Mouse (Mus musculus) myocyte (in vitro differentiated cells): Measurements from ENCODE around the gene Rbm17.

Experiments
- CEBPB ChIP-seq: IDR thresholded peaks from 2 replicates; pipeline ENCODE4 v1.6.1; 2011; ENCODE audit warnings: mild to moderate bottlenecking, moderate library complexity; ENCODE audit not compliant: poor library complexity, insufficient read depth, severe bottlenecking
- E2F4 ChIP-seq: IDR thresholded peaks from one replicate; pipeline ENCODE4 v1.6.1; 2011; ENCODE audit warnings: mild to moderate bottlenecking, control low read depth, moderate library complexity; ENCODE audit not compliant: insufficient read depth
- MAX ChIP-seq: IDR thresholded peaks from one replicate; pipeline ENCODE4 v1.6.1; 2011; ENCODE audit warnings: low read depth, mild to moderate bottlenecking, control low read depth
- MYOD1 ChIP-seq, 3 experiments: IDR thresholded peaks; one replicate each; pipeline ENCODE4 v1.6.1; 2011; ENCODE audit warnings: control low read depth in 2 of 3, low read depth in 2 of 3, mild to moderate bottlenecking in 2 of 3, moderate library complexity in 1 of 3; ENCODE audit not compliant: insufficient read length in 2 of 3, control insufficient read depth in 1 of 3
- MYOG ChIP-seq, 3 experiments: IDR thresholded peaks; one replicate each; pipeline ENCODE4 v1.6.1; 2011; ENCODE audit warnings: control low read depth in 2 of 3, low read depth in 2 of 3, mild to moderate bottlenecking in 2 of 3; ENCODE audit not compliant: insufficient read length in 2 of 3, control insufficient read depth in 1 of 3, insufficient read depth in 1 of 3
- POLR2A ChIP-seq: IDR thresholded peaks from one replicate; pipeline ENCODE4 v1.6.1; 2011; ENCODE audit warnings: low read depth, mild to moderate bottlenecking, control low read depth, moderate library complexity; ENCODE audit not compliant: insufficient read length
- POLR2AphosphoS2 ChIP-seq: IDR thresholded peaks from one replicate; pipeline ENCODE4 v1.6.1; 2011; ENCODE audit warnings: low read depth, control low read depth; ENCODE audit not compliant: insufficient read length
- REST ChIP-seq: IDR thresholded peaks from one replicate; pipeline ENCODE4 v1.6.1; 2011; ENCODE audit warnings: mild to moderate bottlenecking, control low read depth, moderate library complexity; ENCODE audit not compliant: insufficient read depth, insufficient read length
- SRF ChIP-seq: IDR thresholded peaks from one replicate; pipeline ENCODE4 v1.6.1; 2011; ENCODE audit warnings: low read depth; ENCODE audit not compliant: control insufficient read depth, insufficient read length
- TCF12 ChIP-seq: IDR thresholded peaks from one replicate; pipeline ENCODE4 v1.6.1; 2011; ENCODE audit warnings: mild to moderate bottlenecking, control low read depth; ENCODE audit not compliant: poor library complexity, insufficient read depth, severe bottlenecking
- TCF3 ChIP-seq: IDR thresholded peaks from one replicate; pipeline ENCODE4 v1.6.1; 2011; ENCODE audit warnings: low read depth, control low read depth; ENCODE audit not compliant: insufficient read length
- USF1 ChIP-seq: IDR thresholded peaks from one replicate; pipeline ENCODE4 v1.6.1; 2011; ENCODE audit warnings: low read depth, mild to moderate bottlenecking, control low read depth, moderate library complexity

DNA sequence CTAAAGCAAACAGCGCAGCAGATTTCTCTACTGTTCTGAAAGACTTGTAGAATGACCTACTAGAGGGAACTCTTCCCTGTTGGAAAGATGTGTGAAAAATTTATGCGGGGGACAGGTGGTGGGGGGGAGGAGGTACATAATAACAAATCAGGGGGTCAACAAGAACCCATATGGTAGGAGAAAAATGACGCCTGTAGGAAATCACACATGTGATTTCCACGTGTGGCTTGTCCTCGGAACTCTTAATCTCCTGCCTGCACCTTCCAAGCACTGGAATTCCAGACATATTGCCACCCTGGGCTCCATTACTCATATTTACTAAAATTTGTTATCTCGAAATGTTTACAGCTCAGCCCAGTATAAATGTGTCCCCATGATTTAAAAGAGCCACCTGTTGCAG, 2.2 kb downstream of the Rbm17 start:
- TF ChIP-seq MYOG (IDR thresholded peaks at IDR 0.05; ENCODE audit: control insufficient read depth in 1 of 3, insufficient read depth in 1 of 3, insufficient read length in 2 of 3, low read depth in 2 of 3) = no peak
- TF ChIP-seq TCF12 = no peak
- TF ChIP-seq POLR2A = no peak
- TF ChIP-seq USF1 = no peak
- TF ChIP-seq E2F4 = no peak
- TF ChIP-seq TCF3 = no peak
- no peak for TF ChIP-seq SRF
- TF ChIP-seq MYOD1 (IDR thresholded peaks at IDR 0.05; ENCODE audit: control insufficient read depth in 1 of 3, insufficient read length in 2 of 3, low read depth in 2 of 3) = no peak
- no peak for TF ChIP-seq REST
- no peak for TF ChIP-seq CEBPB
- no peak for TF ChIP-seq POLR2AphosphoS2
- no peak for TF ChIP-seq MAX
